Mouse (Mus musculus) ovary, adult 18-20 months (tissue): ENCODE data around the gene Adamts12.

Experiments
- DNase-seq: peaks from one replicate; pipeline ENCODE4 v3.0.0; 2022; ENCODE audit warnings: low spot score, mixed read lengths

Gene Adamts12

GRCm38 (mm10) chr15:11064558-11065411 is at the start of gene Adamts12:
Gene Adamts12 (plus strand): TSS chr15:11064790.
- peak; percentile 61 for DNase-seq

- DNase-seq = no peak
Measured at GRCm38 (mm10) chr15:11014931-11015330, 49.7 kb upstream of the Adamts12 start.

- DNase-seq = no peak
Measured at GRCm38 (mm10) chr15:11026801-11027561, 37.6 kb upstream of the Adamts12 start.

GRCm38 (mm10) chr15:11030188-11030587 is 34.4 kb upstream of the Adamts12 start:
- no peak for DNase-seq

- DNase-seq = no peak
Measured at GRCm38 (mm10) chr15:11035947-11036474, 28.6 kb upstream of the Adamts12 start.

- DNase-seq = no peak
Measured at GRCm38 (mm10) chr15:11036535-11037375, 27.8 kb upstream of the Adamts12 start.

GRCm38 (mm10) chr15:11037376-11037695 is 27.3 kb upstream of the Adamts12 start:
- no peak for DNase-seq

- DNase-seq = no peak
Measured at GRCm38 (mm10) chr15:11037711-11038110, 26.9 kb upstream of the Adamts12 start, which contains the start of gene Rxfp3. Gene Rxfp3 (minus strand): TSS chr15:11037991.

- DNase-seq = no peak
Measured at GRCm38 (mm10) chr15:11038476-11038875, 26.1 kb upstream of the Adamts12 start.

GRCm38 (mm10) chr15:11040067-11040466 is 24.5 kb upstream of the Adamts12 start:
- no peak for DNase-seq

GRCm38 (mm10) chr15:11041229-11041628 is 23.4 kb upstream of the Adamts12 start:
- DNase-seq = no peak

GRCm38 (mm10) chr15:11042828-11043227 is 21.8 kb upstream of the Adamts12 start:
- no peak for DNase-seq

GRCm38 (mm10) chr15:11053678-11054439 is 10.7 kb upstream of the Adamts12 start:
- DNase-seq = no peak

GRCm38 (mm10) chr15:11054440-11055080 is 10.0 kb upstream of the Adamts12 start:
- DNase-seq = no peak

GRCm38 (mm10) chr15:11062903-11063302 is 1.7 kb upstream of the Adamts12 start:
- no peak for DNase-seq

- DNase-seq = no peak
Measured at GRCm38 (mm10) chr15:11064160-11064557, 431 bp upstream of the Adamts12 start.

- DNase-seq = no peak
Measured at GRCm38 (mm10) chr15:11065528-11066171, 1.1 kb downstream of the Adamts12 start.

GRCm38 (mm10) chr15:11066299-11066698 is 1.7 kb downstream of the Adamts12 start:
- DNase-seq = no peak

GRCm38 (mm10) chr15:11067891-11068290 is 3.3 kb downstream of the Adamts12 start:
- DNase-seq = no peak

- DNase-seq = no peak
Measured at GRCm38 (mm10) chr15:11075726-11076361, 11.3 kb downstream of the Adamts12 start.
